Mouse (Mus musculus): Measurements from ENCODE around the gene Mtch2. TPM values are rescaled to one million over a fixed set of nuclear protein-coding genes. Genes with fewer than 3 reads are reported as not detected.
"Not testable (repeated sequence)": the region's sequence is repeated elsewhere in the genome, so short reads cannot be mapped to it uniquely, and the experiment has no call there.

Gene Mtch2
- 231 and 234 TPM in 2 replicates for polyA plus RNA-seq (2015; fragmentation: Nextera tagmentation; extraction: Ambion mirVana)

- Histone ChIP-seq H3K4me3 (peak within 1 kb of the TSS; percentile 82), H3K4me1 (replicated peaks) (peaks cover 18% of the 10 kb centered on the region), H3K27me3 (no peaks in the 10 kb centered on the region), H3K27ac (peak within 1 kb of the TSS; percentile 88), H3K4me2 (peak within 1 kb of the TSS; percentile 69), H3K9ac (peak within 1 kb of the TSS; percentile 88), H3K36me3 (peaks cover 25% of the 10 kb centered on the region), H3K9me3 (replicated peaks) (no peaks in the 10 kb centered on the region)
- ATAC-seq (replicated peaks; ENCODE audit: insufficient number of reproducible peaks, insufficient read depth, low FRiP score, low read depth): peak; percentile 96
- under 1% methylated on average over 59 of the region's 67 CpGs for WGBS
Observed at GRCm38 (mm10) chr2:90846955-90847680, at the start of gene Mtch2. TSS of gene Mtch2 (plus strand) at chr2:90847155.

DNA sequence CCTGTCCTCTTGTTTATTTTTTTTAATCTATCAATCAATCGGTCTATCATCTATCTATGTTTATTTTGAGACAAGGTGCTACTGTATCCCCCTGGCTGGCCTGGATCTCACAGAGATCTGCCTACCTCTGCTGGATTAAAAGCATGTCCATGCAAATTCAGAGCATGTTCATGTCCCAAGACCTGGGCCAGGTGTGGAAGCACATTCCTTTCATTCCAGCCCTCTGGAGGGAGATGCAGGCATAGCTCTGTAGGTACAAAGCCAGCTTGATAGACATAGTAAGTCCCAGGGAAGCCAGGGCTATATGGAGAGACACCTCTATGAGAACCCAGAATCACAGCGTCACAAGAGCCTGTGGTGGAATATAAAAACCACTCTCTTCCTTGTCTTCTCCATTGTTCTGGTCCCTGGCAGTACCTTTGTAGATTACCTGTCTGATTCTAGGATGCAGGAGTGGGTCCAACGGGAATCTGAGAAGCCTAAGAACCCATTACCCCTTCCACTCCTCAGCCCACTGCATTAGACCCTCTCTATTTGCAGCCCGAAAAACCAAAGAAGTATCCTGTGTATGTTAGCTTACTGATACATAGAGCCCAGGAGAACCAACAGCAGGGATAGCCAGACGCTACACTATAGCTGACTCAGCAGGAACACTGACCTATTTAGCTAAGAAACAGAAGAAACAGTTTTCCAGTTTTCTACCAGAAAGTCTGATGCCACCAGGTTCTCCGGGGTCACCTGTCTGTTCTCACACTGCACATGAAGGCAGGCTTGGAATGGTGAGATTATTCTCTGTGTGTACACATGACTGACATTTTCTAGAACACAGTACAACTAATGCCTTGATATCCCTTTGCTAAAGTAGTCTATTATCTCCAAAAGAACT is 38.5 kb upstream of the Mtch2 start:
- Histone ChIP-seq H3K36me3 (no peaks in the 10 kb centered on the region), H3K27ac (no peak overlapping the region), H3K27me3 (no peaks in the 10 kb centered on the region), H3K9me3 (replicated peaks) (no peaks in the 10 kb centered on the region), H3K4me3 (no peak overlapping the region), H3K4me2 (no peak overlapping the region), H3K9ac (no peak overlapping the region), H3K4me1 (replicated peaks) (no peaks in the 10 kb centered on the region)
- ATAC-seq (replicated peaks; ENCODE audit: insufficient number of reproducible peaks, insufficient read depth, low FRiP score, low read depth): no peak
- 77% methylated on average over 6 of the region's 6 CpGs for WGBS

GRCm38 (mm10) chr2:90810751-90811150 is 36.2 kb upstream of the Mtch2 start:
- Histone ChIP-seq H3K9me3 (replicated peaks) (no peaks in the 10 kb centered on the region), H3K27ac (no peak overlapping the region), H3K9ac (no peak overlapping the region), H3K4me3 (no peak overlapping the region), H3K36me3 (no peaks in the 10 kb centered on the region), H3K4me1 (replicated peaks) (no peaks in the 10 kb centered on the region), H3K27me3 (no peaks in the 10 kb centered on the region), H3K4me2 (no peak overlapping the region)
- no peak for ATAC-seq (replicated peaks; ENCODE audit: insufficient number of reproducible peaks, insufficient read depth, low FRiP score, low read depth)
- 69% methylated on average over 8 of the region's 8 CpGs for WGBS

DNA sequence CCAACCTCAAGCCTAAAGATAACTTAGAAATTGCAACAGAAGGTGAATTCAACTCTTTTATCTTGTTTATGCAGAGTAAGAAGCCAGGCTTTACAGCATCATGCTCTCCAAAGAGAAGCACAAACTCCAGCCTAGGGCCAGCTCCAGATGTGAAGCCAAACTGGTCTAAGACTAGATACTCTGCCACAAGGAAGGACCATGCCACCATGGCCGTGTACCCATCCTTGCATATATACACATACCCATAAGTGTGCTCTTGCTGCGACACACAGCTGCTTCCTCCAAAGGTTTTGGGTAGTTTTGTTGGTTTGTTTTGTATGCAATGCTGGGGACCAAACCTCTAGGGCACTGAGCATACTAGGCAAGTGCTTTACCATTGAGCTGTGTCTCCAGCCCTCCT is 31.7 kb upstream of the Mtch2 start:
- H3K4me1 ChIP-seq (replicated peaks): no peaks in the 10 kb centered on the region
- H3K27me3 ChIP-seq: no peaks in the 10 kb centered on the region
- WGBS: 80% methylated on average over 2 of the region's 2 CpGs
- no peaks in the 10 kb centered on the region for H3K36me3 ChIP-seq
- no peak overlapping the region for H3K27ac ChIP-seq
- no peaks in the 10 kb centered on the region for H3K9me3 ChIP-seq (replicated peaks)
- no peak overlapping the region for H3K9ac ChIP-seq
- no peak overlapping the region for H3K4me2 ChIP-seq
- H3K4me3 ChIP-seq: no peak overlapping the region
- ATAC-seq (replicated peaks; ENCODE audit: insufficient number of reproducible peaks, insufficient read depth, low FRiP score, low read depth): no peak

DNA sequence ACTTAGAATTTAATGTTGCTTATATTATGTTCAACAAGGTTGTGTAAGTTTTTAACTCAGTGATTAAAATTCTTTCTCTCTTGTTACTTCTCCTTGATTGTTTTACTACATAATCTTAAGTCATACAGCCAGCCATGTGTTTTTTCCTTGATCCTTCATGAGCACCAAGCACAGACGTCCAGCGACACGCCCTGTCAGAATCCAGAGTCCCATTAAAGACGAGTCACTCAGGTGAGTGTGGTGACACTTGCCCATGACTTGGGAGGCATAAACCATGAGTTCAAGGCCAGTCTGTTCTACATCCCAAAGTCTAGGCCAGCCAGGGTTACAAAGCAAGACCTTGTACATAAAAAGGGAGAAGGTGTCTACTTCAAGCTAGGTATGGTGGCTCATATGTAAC is 30.8 kb upstream of the Mtch2 start:
- no peak for ATAC-seq (replicated peaks; ENCODE audit: insufficient number of reproducible peaks, insufficient read depth, low FRiP score, low read depth)
- H3K4me2 ChIP-seq: no peak overlapping the region
- WGBS: 79% methylated on average over 4 of the region's 4 CpGs

GRCm38 (mm10) chr2:90818710-90819109 is 28.2 kb upstream of the Mtch2 start:
- ATAC-seq (replicated peaks; ENCODE audit: insufficient number of reproducible peaks, insufficient read depth, low FRiP score, low read depth): no peak
- Histone ChIP-seq H3K4me3 (no peak overlapping the region), H3K4me2 (no peak overlapping the region), H3K9ac (no peak overlapping the region), H3K27ac (no peak overlapping the region), H3K27me3 (no peaks in the 10 kb centered on the region), H3K9me3 (replicated peaks) (no peaks in the 10 kb centered on the region), H3K36me3 (no peaks in the 10 kb centered on the region), H3K4me1 (replicated peaks) (no peaks in the 10 kb centered on the region)
- WGBS: 53% methylated on average over 3 of the region's 3 CpGs

More for the DNA sequence above, 30.8 kb upstream of the Mtch2 start:
- Histone ChIP-seq H3K9me3 (replicated peaks) (no peaks in the 10 kb centered on the region), H3K27me3 (no peaks in the 10 kb centered on the region), H3K4me1 (replicated peaks) (no peaks in the 10 kb centered on the region), H3K36me3 (no peaks in the 10 kb centered on the region), H3K4me3 (no peak overlapping the region), H3K9ac (no peak overlapping the region), H3K27ac (no peak overlapping the region)

DNA sequence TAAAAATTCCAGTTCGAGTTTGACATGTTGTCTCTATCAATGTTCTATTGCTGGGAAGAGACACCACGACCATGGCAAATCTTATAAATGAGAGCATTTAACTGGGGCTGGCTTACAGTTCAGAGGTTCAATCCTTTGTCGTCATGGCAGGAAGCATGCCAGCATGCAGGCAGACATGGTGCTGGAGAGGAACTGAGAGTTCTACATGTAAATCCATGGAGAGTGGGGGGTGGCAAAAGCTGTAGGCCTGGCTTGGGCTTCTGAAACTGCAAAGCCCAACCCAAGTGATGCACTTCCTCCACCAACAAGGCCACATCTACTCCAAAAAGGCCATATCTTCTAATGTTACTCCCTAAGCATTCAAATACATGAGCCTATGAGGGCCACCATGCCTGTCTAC is 26.1 kb upstream of the Mtch2 start:
- Histone ChIP-seq H3K4me1 (replicated peaks) (no peaks in the 10 kb centered on the region), H3K4me2 (no peak overlapping the region), H3K9ac (no peak overlapping the region), H3K4me3 (no peak overlapping the region), H3K27me3 (no peaks in the 10 kb centered on the region), H3K27ac (no peak overlapping the region), H3K36me3 (no peaks in the 10 kb centered on the region), H3K9me3 (replicated peaks) (no peaks in the 10 kb centered on the region)
- no peak for ATAC-seq (replicated peaks; ENCODE audit: insufficient number of reproducible peaks, insufficient read depth, low FRiP score, low read depth)
- WGBS: 87% methylated on average over 3 of the region's 3 CpGs

GRCm38 (mm10) chr2:90822978-90823377 is 24.0 kb upstream of the Mtch2 start:
- Histone ChIP-seq H3K27me3 (no peaks in the 10 kb centered on the region), H3K4me2 (no peak overlapping the region), H3K4me1 (replicated peaks) (no peaks in the 10 kb centered on the region), H3K9me3 (replicated peaks) (no peaks in the 10 kb centered on the region), H3K9ac (no peak overlapping the region), H3K27ac (no peak overlapping the region), H3K4me3 (no peak overlapping the region), H3K36me3 (no peaks in the 10 kb centered on the region)
- 81% methylated on average over 2 of the region's 2 CpGs for WGBS
- no peak for ATAC-seq (replicated peaks; ENCODE audit: insufficient number of reproducible peaks, insufficient read depth, low FRiP score, low read depth)

DNA sequence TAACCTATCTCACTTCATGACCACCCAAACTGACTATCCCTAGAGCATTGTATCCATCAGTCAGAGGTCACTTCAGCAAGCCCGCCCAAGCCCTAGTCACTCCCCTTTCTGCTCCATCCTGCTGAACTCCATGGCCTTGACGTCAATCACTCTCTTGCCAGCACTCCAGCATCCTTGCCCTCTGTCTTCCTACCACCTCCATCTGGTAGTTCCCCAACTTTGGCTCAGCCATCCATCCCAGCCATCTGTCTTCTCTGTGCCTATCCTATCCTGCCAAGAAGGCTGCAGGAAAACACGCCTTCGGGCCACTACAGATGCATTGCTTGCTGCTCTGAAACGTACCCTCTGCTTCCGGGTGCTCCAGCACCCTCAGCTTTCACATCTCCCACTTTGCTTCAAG is 23.2 kb upstream of the Mtch2 start:
- ATAC-seq (replicated peaks; ENCODE audit: insufficient number of reproducible peaks, insufficient read depth, low FRiP score, low read depth): no peak
- no peaks in the 10 kb centered on the region for H3K9me3 ChIP-seq (replicated peaks)
- H3K27ac ChIP-seq: no peak overlapping the region
- WGBS: 81% methylated on average over 6 of the region's 6 CpGs
- no peaks in the 10 kb centered on the region for H3K4me1 ChIP-seq (replicated peaks)
- no peaks in the 10 kb centered on the region for H3K27me3 ChIP-seq
- no peak overlapping the region for H3K9ac ChIP-seq
- no peak overlapping the region for H3K4me3 ChIP-seq
- H3K4me2 ChIP-seq: no peak overlapping the region
- no peaks in the 10 kb centered on the region for H3K36me3 ChIP-seq

DNA sequence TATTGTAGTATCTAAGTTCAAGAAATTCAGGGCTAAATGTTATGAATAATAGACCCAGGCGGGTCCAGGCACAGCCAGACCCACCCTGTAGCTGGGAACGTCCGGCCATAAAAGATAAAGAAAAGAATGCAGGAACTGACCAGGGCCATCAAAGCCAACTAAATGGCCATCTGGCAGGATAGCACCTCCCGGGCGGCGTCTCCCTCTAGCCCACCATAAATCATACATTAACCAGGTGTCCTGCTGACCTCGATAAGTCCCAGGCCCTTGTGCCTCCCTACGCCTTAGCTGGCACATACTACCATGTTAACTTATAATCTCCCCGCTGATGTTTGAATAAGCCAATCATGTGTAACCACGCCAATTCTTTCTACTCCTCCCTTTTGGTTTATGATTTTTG is 22.4 kb upstream of the Mtch2 start:
- H3K36me3 ChIP-seq; H3K27me3 ChIP-seq; H3K27ac ChIP-seq; H3K4me3 ChIP-seq; H3K4me2 ChIP-seq; ATAC-seq (replicated peaks; ENCODE audit: insufficient number of reproducible peaks, insufficient read depth, low FRiP score, low read depth); H3K4me1 ChIP-seq (replicated peaks); H3K9ac ChIP-seq; H3K9me3 ChIP-seq (replicated peaks): not testable (repeated sequence)
- 64% methylated on average over 10 of the region's 10 CpGs for WGBS

- no peak overlapping the region for H3K4me3 ChIP-seq
- no peaks in the 10 kb centered on the region for H3K9me3 ChIP-seq (replicated peaks)
- no peaks in the 10 kb centered on the region for H3K4me1 ChIP-seq (replicated peaks)
- no peak overlapping the region for H3K27ac ChIP-seq
- H3K4me2 ChIP-seq: no peak overlapping the region
- no peaks in the 10 kb centered on the region for H3K27me3 ChIP-seq
- no peak overlapping the region for H3K9ac ChIP-seq
- no peak for ATAC-seq (replicated peaks; ENCODE audit: insufficient number of reproducible peaks, insufficient read depth, low FRiP score, low read depth)
- WGBS: 77% methylated on average over 11 of the region's 11 CpGs
- no peaks in the 10 kb centered on the region for H3K36me3 ChIP-seq
Observed at GRCm38 (mm10) chr2:90825515-90826172, 21.3 kb upstream of the Mtch2 start.
